Comparison of ENCODE assay signal across 9 mouse cellular contexts in the genomic region with DNA sequence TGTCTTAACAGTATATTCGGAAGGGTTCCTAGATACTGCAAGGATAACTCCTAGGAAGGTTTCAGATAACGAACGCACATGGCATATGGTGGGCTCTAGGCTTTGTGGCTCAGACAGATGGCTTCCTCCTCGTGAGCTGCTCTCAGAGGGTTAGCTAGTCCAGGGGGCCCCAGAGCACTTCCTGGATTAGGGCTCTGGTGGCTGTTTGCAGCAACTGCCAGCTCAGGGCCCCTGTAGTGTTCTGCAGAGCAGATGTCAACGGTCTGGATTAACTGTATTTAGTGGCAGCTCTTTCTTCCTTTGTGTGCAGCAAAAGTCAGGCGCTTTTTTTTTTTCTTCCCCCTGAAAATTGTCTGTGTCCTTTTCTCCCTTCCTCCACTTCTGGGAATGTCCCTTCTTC. TPM values are rescaled to one million over a fixed set of nuclear protein-coding genes. Genes with fewer than 3 reads are reported as not detected.
DNase-seq lines count a peak whose midpoint lies in the region; ATAC-seq and TF ChIP-seq lines count a peak whose summit lies in the region.
"Had no signal": no experiment of that assay in that cellular context is flagged by ENCODE, and none has a peak within 500 bp of the region (broad histone marks: within the 10 kb centered on the region; RNA-seq: fewer than 3 reads in every experiment).

No protein-coding gene starts in this region.

- no peaks in the 10 kb centered on the region for H3K27me3 ChIP-seq in G1E (ENCODE audit: insufficient read depth, low read length)
- no peaks in the 10 kb centered on the region for H3K27me3 ChIP-seq in heart, postnatal 0 days (ENCODE audit: control insufficient read depth, insufficient read depth, low read length)
- no peaks in the 10 kb centered on the region for H3K27me3 ChIP-seq in liver, postnatal 0 days (ENCODE audit: insufficient read depth, low read length)

- H3K9me3 ChIP-seq in G1E (replicated peaks): peaks cover 33% of the 10 kb centered on the region
- no peaks in the 10 kb centered on the region for H3K9me3 ChIP-seq in heart, postnatal 0 days (replicated peaks; ENCODE audit: control insufficient read depth, low read length)
- H3K9me3 ChIP-seq in liver, postnatal 0 days (ENCODE audit: low read length): no peaks in the 10 kb centered on the region

- H3K4me1 ChIP-seq in G1E (ENCODE audit: insufficient read depth, low read depth, low read length): no peaks in the 10 kb centered on the region
- H3K4me1 ChIP-seq in heart, postnatal 0 days (ENCODE audit: control insufficient read depth, insufficient read depth): peaks cover 9% of the 10 kb centered on the region; the same call in 1 of the 2 replicates
- H3K4me1 ChIP-seq in liver, postnatal 0 days (ENCODE audit: insufficient read depth): peaks cover 7% of the 10 kb centered on the region; the same call in 1 of the 2 replicates

- H3K36me3 ChIP-seq in G1E (replicated peaks): no peaks in the 10 kb centered on the region
- no peaks in the 10 kb centered on the region for H3K36me3 ChIP-seq in heart, postnatal 0 days (replicated peaks; ENCODE audit: control insufficient read depth, insufficient read depth, low read length)
- no peaks in the 10 kb centered on the region for H3K36me3 ChIP-seq in liver, postnatal 0 days (replicated peaks; ENCODE audit: insufficient read depth, low read length)

- peak overlapping the region; percentile 7; the same call in 1 of the 2 replicates for H3K4me2 ChIP-seq in heart, postnatal 0 days (ENCODE audit: low read depth, low read length)
- 0 out of 2 replicates have a peak overlapping the region, but pooled peaks have one; percentile 32 for H3K4me2 ChIP-seq in liver, postnatal 0 days (ENCODE audit: low read depth, low read length)

- peak; percentile 12 for DNase-seq in adrenal gland, postnatal 14 days
- DNase-seq in adrenal gland, postnatal 4 days (ENCODE audit: low spot score in 2 of 2): no peak
- DNase-seq in G1E (ENCODE audit: low spot score): no peak
- DNase-seq in heart, postnatal 0 days (ENCODE audit: low spot score): no peak
- peak; percentile 51 for DNase-seq in liver, postnatal 0 days
- peak; percentile 42 to 70 for DNase-seq in spleen, postnatal 4 days (ENCODE audit: low spot score in 2 of 2)
- DNase-seq in urinary bladder, postnatal 4 days (ENCODE audit: low spot score in 2 of 2): no peak

- peak; percentile 65 for ATAC-seq in G1E (ENCODE audit: extremely low read depth, insufficient number of reproducible peaks, low FRiP score, poor library complexity, severe bottlenecking)
- ATAC-seq in heart, postnatal 0 days (ENCODE audit: insufficient read depth, low read depth): peak; percentile 66
- peak; percentile 84 for ATAC-seq in liver, postnatal 0 days
- ATAC-seq in cerebellum, adult (ENCODE audit: insufficient number of reproducible peaks, low FRiP score, low TSS enrichment): no peak

- no peak for TF ChIP-seq EP300 in heart, postnatal 0 days (IDR thresholded peaks at IDR 0.05; ENCODE audit: low read depth)
- peak; percentile 30; the same call in 1 of the 2 replicates for TF ChIP-seq EP300 in liver, postnatal 0 days (IDR thresholded peaks at IDR 0.05; ENCODE audit: low read depth)

- H3K4me3 ChIP-seq in G1E (ENCODE audit: low read depth, low read length): no peak overlapping the region
- H3K4me3 ChIP-seq in heart, postnatal 0 days (ENCODE audit: low read depth, low read length): no peak overlapping the region
- no peak overlapping the region for H3K4me3 ChIP-seq in liver, postnatal 0 days (ENCODE audit: low read depth, low read length)

- no peak for TF ChIP-seq CTCF in G1E (IDR thresholded peaks at IDR 0.05; ENCODE audit: low read depth, low read length)
- TF ChIP-seq CTCF in heart, postnatal 0 days (IDR thresholded peaks at IDR 0.05; ENCODE audit: low read depth): no peak
- TF ChIP-seq CTCF in liver, postnatal 0 days (IDR thresholded peaks at IDR 0.05; ENCODE audit: low read depth): 0 out of 2 replicates have a peak, but pooled peaks have one; percentile 20

- no peak overlapping the region; the same call in 1 of the 2 replicates for H3K9ac ChIP-seq in heart, postnatal 0 days (replicated peaks; ENCODE audit: low read depth, low read length)
- no peak overlapping the region for H3K9ac ChIP-seq in liver, postnatal 0 days (replicated peaks)

- H3K27ac ChIP-seq in heart, postnatal 0 days (ENCODE audit: low read depth): peak overlapping the region; percentile 62; the same call in 1 of the 2 replicates
- peak overlapping the region; percentile 74 for H3K27ac ChIP-seq in liver, postnatal 0 days (ENCODE audit: low read depth)

- WGBS in heart, postnatal 0 days: 10% methylated on average over 6 of the region's 6 CpGs
- WGBS in liver, postnatal 0 days (ENCODE audit: insufficient replicate concordance): 12% methylated on average over 6 of the region's 6 CpGs

RNA-seq across cellular contexts. Expression of gene Tex26, which starts 11.1 kb away (rescaled TPM):
- total RNA-seq in adrenal gland, postnatal 14 days (2021): not detected in 2 replicates
- total RNA-seq in adrenal gland, postnatal 4 days (2021): under 1 TPM; 0.31 to 0.51 TPM
- total RNA-seq in G1E (2014; fragmentation: Nextera tagmentation): not detected in 2 replicates
- 0.44 TPM in 1 of 2 replicates, not detected in the other for total RNA-seq in G1E (2017)
- not detected in 2 replicates for polyA plus RNA-seq in G1E (2012)
- 0.62 TPM in 1 of 2 replicates, not detected in the other for total RNA-seq in heart, postnatal 0 days (2014; rRNA removed; ENCODE audit: low replicate concordance)
- 0.08 and 0.18 TPM in 2 replicates for polyA plus RNA-seq in heart, postnatal 0 days (2015; fragmentation: Nextera tagmentation; extraction: Ambion mirVana)
- polyA plus RNA-seq in liver, postnatal 0 days (2015; fragmentation: Nextera tagmentation; extraction: Ambion mirVana): not detected in 2 replicates
- total RNA-seq: heart, postnatal 10 days had no signal

RNA-seq across cellular contexts. Expression of gene Medag, which starts 16.8 kb away (rescaled TPM):
- 3.9 and 4.5 TPM in 2 replicates for total RNA-seq in adrenal gland, postnatal 14 days (2021)
- 1 to 10 TPM; 4.5 to 5.3 TPM for total RNA-seq in adrenal gland, postnatal 4 days (2021)
- total RNA-seq in G1E (2014; fragmentation: Nextera tagmentation): not detected in 2 replicates
- total RNA-seq in G1E (2017): 0.06 and 0.11 TPM in 2 replicates
- polyA plus RNA-seq in G1E (2012): not detected in 2 replicates
- total RNA-seq in heart, postnatal 0 days (2014; rRNA removed; ENCODE audit: low replicate concordance): 3.4 and 7.7 TPM in 2 replicates
- 1.7 and 2.0 TPM in 2 replicates for polyA plus RNA-seq in heart, postnatal 0 days (2015; fragmentation: Nextera tagmentation; extraction: Ambion mirVana)
- polyA plus RNA-seq in liver, postnatal 0 days (2015; fragmentation: Nextera tagmentation; extraction: Ambion mirVana): 0.11 and 0.21 TPM in 2 replicates

Comparison
In these comparisons a context has a peak if more than half of its experiments do, and no peak if none do; other contexts are left out.
1. DNase-seq: peak in adrenal gland, postnatal 14 days (single experiment), liver, postnatal 0 days (single experiment) and spleen, postnatal 4 days (2 of 2); none in adrenal gland, postnatal 4 days (0 of 2), G1E (single experiment), heart, postnatal 0 days (single experiment) and urinary bladder, postnatal 4 days (0 of 2).